Mouse (Mus musculus): ENCODE data around the gene Cep131.
A peak's percentile ranks its signal among the peaks of the same experiment; 100 is the strongest.

The Cep131 gene

GRCm38 (mm10) chr11:120048252-120048556, 38.4 kb downstream of the Cep131 start:
- DNase-seq: no peak

DNA sequence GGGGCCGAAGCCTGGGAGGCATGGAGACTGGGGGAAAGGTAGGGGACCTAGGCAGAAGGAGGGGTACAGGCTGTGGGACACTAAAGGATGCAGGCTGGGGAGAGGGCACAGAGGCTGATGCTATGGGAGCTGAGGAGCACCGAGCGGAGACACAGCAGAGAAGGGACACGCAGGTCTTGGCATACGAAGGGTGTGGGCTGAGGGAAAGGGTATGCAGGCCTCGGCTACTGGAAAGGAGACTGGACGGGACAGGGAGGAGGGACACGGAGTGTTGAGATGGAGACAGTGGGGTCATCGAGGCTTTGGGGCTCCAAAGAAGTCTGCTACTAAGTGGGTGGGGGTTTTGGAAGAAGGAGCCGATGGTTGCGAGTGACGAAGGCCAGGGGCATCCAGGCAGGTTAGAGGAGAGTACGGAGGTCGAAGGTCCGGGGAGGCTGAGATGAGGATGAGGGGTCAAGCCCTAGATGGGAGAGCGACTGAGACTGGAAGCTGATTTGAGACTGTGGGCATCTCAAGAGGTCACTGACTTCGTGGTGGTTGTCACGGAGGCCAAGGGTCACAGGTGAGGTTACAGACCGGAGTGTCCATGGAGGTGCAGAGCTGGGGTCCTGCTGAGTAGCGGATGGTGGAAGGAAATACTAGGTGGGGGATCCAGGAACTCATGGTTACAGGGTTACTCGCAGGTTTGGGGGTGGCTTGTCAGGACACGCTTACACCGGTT, 38.9 kb downstream of the Cep131 start:
- DNase-seq: no peak

- peak; percentile 11 for DNase-seq
Observed at GRCm38 (mm10) chr11:120046553-120047191, 40.0 kb downstream of the Cep131 start, which contains the start of gene Aatk. Aatk (minus strand) TSS chr11:120047167.

DNA sequence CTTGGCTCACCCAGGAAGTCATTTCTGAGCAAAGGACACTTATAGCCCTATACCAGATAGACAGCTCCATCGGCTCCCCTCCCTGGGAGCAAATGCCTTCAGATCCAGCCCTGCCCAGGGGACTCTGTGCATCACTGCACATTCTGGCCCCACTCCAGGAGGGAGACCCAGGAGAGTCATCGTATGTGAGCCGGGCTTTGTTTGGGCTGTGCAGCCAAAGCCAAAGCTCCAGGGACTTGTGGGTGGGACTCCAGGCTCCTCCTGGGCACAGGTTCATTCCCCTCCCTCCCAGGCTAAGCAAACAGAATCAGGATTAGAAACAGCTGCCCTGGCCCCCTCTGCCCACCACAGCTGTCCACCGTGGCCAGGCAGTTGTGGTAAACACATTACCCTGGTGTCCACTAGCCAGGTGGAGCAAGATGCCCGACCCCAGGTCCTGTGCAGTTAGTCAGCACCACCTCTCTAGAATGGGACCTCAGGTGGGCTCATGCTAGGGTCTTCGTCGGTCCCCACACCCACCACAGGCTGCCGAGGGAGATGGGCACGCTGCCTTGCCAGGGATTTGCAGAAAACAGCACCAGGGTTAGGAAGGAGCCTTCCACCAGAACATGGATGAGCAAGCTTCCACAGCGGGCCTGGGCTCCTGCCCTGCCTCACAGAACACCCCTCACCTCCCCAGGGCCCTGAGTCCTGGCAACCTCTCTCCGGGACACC, 40.6 kb downstream of the Cep131 start:
- no peak for DNase-seq

DNA sequence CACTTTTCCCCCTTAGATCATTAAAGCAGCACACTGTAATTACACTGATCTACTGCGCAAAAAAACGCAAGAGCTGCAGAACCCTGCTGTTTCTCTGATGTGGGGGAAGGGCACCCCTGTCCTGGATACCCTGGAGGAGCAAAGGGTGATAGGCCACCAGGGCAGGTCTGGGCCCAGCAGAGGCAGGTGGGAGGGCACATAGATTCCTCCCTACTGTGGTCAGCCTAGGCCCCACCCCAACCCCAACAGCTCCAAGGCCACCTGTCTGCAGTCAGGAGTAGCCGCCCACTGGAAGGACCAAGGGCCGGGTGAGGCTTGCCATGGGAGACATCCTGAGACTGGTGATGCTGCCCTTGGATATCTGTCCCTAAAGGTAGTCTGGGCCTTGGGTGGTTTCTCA, 41.3 kb downstream of the Cep131 start:
- DNase-seq: no peak

DNA sequence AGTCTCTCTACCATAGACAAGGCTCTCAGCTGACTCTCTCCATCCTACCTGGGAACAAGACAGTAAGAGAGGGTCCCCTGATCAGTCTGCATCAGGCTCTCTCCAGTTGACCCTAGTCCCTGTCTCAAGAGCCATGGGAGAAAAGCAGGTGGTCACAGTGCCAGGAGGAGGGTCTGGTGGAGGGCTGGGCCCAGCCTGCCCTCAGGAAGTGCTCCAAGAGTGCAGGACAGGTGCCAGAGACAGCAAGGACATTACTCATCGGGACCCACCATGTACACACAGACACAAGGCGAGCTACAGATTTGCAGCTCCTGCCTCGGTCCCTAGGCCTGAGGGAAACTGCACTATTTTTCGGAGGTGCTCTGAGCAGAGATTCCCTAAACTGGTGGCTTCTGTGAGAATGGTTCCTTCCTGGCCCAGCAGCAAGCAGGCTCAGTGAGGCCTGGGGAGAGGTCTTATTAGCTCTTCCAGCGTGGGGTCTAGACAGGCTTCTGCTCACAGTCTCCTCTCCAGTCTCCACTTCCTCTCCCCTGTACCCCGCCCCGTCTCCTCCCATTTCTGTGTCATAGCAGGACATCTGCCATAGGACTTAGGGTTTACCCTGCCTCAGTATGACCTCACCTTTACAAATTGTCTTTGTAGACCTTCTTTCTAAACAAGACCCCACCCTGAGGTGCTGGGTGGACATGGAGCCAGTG, 44.3 kb downstream of the Cep131 start:
- peak; percentile 23 for DNase-seq

DNA sequence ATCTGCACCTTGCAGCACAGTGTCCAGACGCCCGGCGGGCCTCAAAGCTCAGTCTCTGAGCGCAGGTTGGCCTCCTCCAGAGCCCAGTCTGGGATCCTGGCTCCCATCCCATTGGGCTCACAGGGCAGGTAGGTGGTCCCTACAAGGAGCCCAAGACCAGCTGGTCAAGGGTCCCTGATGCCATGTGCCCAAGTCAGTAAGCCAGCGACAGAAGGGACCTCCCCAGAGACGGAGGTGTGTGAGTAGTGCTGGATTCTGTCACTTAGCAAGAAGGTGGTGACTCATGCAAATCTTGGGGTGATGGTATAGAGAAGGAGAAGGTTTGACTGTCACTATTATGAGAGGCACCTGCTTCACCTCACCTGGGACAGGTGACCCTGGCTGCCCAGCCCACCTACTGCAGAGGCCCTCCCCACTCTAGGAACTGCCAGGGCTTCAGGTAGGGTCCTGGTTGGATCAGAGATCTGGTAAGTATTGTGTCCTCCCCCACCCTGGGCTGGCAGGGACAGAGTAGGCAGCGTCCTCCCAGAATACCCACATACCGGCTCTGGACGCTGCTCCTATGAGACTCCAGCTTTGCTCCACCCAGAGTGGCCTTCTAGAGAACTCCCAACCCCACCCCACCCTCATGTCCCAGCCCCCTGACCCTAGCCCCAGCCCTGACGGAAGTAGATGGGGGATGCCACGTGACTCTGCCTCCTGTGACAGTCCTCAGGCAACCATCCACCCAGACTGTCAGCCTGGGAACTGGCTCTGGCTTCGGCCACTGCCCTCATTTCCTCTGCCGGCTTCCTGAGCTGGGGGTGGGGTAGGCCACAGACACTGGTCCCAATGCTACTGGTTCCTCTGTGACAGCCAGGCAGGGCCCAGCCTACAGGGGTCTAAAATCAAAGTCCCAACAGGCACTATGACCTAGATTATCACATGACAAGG, 45.2 kb downstream of the Cep131 start:
- peak; percentile 82 for DNase-seq

DNA sequence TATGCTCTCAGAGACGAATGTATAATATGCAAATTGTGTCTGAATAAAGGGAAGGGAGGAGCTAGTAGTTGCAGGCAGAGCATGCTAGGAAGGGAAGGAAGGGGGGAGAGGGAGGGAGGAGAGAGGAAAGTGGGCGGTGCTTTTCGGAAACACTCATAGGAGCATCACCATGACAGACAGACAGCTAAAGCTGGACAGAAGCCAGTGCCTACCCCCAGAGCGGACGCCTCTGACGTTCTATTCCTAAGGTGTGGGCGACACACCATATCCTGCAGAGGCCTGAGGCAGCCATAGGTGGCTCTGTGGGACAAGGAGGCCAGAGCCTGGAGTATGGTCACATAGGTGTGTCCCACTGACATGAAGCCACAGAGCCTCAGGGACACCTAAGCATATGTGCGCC, 46.2 kb downstream of the Cep131 start:
- DNase-seq: peak; percentile 52

DNA sequence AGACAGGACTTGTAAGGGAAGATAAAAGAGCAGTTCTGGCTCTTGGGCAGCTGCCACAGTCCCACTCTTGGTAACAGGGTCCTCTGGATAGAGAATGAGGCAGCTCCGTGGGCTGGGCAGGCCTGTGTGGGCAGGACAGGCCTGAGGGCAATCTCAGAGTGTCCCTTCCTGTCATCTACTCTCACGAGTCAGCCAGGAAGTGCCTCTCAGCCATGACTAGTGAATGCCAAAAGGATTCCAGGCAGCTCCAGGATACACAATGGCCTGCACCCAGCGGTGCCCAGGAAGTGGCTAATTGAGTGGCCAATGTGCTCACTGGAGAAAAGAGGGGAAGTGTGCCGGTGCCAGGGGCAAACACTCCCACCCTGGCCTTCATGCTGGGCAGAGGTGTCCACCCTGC, 47.0 kb downstream of the Cep131 start:
- DNase-seq: peak; percentile 51

DNA sequence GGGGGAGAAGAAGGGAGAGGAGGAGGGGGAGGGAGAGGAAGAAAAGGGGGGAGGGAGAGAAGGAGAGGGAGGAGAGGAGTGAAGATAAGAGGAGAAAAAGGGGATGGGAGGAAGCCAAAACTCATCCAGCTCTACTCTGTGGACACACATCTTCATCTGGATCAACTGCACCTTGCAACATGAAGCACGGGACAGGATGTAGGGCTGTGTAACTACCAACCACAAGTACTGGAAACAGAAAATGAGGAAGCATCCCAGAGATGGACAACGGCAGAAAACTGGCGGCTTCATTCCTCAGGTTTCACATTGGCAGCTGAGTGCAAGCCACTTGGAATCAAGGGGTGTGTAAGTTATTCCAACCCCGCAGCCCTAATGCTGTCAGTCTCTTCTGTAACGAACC, 51.9 kb downstream of the Cep131 start:
- no peak for DNase-seq

DNA sequence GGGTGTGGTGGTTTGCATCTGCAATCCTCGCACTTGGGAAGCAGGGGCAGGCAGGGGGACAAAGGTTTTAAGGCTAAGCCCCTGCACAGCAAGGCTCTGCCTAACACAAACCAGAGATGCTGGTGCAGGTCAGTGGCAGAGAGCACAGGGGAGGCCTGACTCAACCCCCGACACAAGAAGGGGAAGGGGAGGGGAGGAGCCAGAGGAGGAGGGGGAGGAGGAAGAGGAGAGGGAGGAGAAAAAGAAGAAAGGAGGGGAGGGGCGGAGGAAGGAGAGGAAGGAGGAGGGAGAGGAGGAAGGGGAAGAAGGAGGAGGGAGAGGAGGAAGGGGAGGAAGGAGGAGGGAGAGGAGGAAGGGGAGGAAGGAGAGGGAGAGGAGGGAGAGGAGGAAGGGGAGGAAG, 52.3 kb downstream of the Cep131 start:
- DNase-seq: no peak

DNA sequence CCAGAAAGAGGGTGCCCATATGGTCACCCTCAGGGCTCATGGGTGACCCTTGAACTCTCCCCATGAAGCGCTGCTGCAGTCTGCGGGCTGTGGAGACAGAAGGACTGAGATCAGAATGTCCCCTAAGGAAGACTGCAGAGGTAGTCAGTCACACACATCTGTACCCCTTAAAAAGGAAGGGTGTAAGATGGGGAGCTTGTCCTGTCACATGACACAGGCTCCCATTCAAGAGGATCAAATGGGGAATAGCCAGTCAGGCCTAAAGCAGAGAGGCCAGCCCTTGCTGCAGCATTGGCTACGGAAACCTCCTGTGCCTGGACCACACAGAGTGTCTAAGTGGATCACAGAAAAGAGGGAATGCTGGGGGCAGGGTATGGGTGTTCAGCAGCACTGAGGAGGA, 53.2 kb downstream of the Cep131 start:
- DNase-seq: no peak

GRCm38 (mm10) chr11:120032052-120032451, 54.6 kb downstream of the Cep131 start:
- DNase-seq: no peak

DNA sequence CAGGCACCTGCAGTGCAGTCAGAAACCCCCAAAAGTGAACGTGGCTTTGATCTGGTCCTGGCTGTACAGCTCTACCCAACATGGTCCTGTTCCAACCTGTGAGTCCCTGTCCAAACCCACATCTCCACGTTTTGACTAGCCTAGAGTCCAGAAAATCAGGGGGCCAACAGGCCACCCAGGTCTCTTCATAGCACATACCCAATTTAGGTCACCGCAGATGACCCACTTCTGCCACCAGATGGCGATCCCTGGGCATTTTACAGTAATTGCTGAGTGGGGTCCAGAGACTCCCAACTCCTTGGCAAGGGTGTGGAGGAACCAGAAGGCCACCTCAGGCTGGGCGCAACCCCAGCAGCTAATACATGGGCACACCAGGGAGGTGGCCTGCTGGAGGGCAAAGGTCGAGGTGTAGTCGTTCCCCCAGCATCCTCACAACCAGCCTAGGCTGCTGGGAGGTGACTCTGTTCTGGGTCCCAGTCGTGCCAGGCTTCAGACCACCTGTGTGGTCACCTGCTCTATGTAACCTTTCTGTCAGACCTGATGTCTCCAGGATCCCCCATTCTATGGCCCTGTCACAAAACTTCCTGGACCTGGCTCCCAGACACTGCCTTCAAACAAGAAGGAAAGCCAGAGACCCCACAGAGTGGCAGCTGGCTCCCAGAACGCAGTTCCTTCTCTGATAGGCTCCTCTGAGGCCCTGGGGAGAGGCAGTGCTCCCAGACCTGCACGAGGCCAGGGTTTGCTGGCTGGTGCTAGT, 56.3 kb downstream of the Cep131 start:
- peak; percentile 72 for DNase-seq

DNA sequence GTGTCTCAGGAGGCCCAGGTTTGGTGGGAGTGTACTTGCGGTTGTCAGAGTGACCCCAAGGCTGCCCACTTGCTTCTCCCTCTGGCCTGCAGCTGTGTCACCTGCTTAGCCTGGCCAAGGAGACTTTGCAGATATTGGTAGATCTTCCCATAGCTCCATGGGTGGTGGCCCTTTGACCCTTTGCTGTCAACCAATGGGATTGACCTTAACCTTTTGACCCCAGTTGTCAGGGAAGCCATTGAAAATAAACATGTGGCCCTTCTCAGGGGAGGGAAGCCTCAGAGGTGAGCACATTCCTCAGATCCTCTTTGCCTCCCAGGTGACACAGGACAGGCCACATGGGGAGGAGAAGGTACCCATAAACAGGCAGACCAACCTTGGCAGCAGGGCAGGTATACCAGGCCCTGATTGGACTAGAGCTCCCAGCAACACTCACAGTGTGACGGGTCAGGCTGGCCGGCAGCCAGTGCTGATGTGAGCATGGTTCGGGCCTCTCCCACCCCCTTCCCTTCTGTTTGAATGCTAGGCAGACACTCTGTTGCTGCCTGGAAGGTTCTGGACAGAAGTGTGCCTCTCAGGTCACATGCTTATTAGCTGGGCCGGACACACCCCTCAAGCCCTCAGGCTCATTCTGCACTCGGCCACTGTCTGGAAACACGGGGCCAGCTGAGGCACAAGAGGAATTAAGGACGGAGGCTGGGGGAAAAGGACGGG, 57.0 kb downstream of the Cep131 start:
- no peak for DNase-seq

DNA sequence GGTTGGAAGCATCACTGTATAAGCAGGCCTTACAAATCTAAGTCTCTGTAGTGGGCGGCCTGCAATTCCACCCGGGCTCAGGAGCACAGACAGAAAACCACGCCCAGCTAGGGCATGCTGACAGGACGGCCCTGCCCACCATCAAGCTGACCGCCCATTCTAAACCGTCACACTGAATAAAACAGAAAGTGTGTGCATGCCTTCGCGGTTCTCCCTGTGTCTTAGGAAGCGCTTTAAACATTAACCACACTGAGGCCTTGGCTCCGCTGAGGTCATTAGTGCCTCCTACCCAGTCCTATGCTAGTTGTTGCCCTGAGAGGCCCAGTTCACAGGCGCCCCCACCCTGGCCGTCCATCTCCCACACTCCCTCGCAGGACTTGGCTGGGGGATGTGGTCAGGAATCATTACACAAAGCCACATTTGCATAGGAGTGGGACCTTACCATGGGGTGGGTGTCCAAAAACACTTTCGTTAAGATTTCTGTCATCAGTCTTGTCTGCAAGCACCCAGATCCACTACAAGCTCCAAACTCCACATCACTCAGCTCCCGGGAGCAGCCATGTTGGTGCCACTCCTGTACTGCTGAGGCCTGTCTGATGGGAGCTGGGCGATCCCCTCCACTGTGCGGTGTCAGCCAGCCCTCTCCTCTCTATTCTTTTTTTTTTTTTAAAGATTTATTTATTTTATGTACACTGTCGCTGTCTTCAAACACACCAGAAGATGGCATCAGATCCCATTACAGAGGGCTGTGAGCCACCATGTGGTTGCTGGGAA, 58.1 kb downstream of the Cep131 start:
- no peak for DNase-seq

- DNase-seq: no peak
Observed at GRCm38 (mm10) chr11:120026941-120027340, 59.7 kb downstream of the Cep131 start.

DNA sequence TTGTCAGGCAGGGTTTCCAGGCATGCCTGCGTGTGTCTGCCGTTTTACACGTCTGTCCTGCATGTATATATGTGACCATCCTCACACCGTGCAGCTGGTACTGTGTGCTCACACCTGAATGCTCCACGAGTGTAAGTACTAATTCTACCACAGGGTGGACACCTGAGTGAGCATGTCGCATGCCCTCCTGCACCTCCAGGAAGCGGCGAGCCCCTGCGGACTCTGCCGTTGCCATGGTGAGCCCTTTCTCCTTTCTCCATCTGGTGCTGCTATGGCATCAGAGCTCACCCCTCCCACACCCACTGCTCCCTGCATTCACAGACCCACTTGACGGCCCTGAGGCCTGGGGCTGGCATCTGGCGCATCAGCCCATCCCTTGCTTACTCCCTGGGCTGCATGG, 63.8 kb downstream of the Cep131 start:
- DNase-seq: no peak

GRCm38 (mm10) chr11:120022216-120022615, 64.4 kb downstream of the Cep131 start:
- no peak for DNase-seq

- DNase-seq: no peak
Observed at GRCm38 (mm10) chr11:120021367-120021766, 65.3 kb downstream of the Cep131 start.

Measured in lung, postnatal 14 days (tissue).